Mouse (Mus musculus) limb, embryonic 15.5 days (tissue): ENCODE measurements around the gene Bbx. TPM values are rescaled to one million over a fixed set of nuclear protein-coding genes. Genes with fewer than 3 reads are reported as not detected.

ENCODE experiments used
- ATAC-seq: fragments of 200-750 bp; cut with Nextera tagmentation; 2 replicates; pipeline ENCODE4 v1.8.0; 2017; ENCODE audit warnings: low read depth, moderate TSS enrichment; ENCODE audit not compliant: insufficient number of reproducible peaks, low FRiP score, low TSS enrichment
- H3K27ac ChIP-seq: fragments of 300-500 bp; sonication (generic); 2 replicates; pipeline ENCODE4 v1.5.1; 2015; ENCODE audit warnings: moderate library complexity, mild to moderate bottlenecking, inconsistent platforms
- H3K27me3 ChIP-seq: fragments of 300-500 bp; sonication (generic); 2 replicates; pipeline ENCODE4 v1.6.1; 2015; ENCODE audit warnings: inconsistent platforms
- H3K36me3 ChIP-seq: fragments of 300-500 bp; sonication (generic); 2 replicates; pipeline ENCODE4 v1.6.1; 2015; ENCODE audit warnings: inconsistent platforms
- H3K4me1 ChIP-seq: fragments of 300-500 bp; sonication (generic); 2 replicates; pipeline ENCODE4 v1.6.1; 2015; ENCODE audit warnings: inconsistent platforms
- H3K4me2 ChIP-seq: fragments of 300-500 bp; sonication (generic); 2 replicates; pipeline ENCODE4 v1.6.1; 2015; ENCODE audit warnings: mild to moderate bottlenecking, inconsistent platforms
- H3K4me3 ChIP-seq: fragments of 300-500 bp; sonication (generic); 2 replicates; pipeline ENCODE4 v1.5.1; 2015; ENCODE audit warnings: mild to moderate bottlenecking, inconsistent platforms
- H3K9ac ChIP-seq: fragments of 300-500 bp; sonication (generic); 2 replicates; pipeline ENCODE4 v1.6.1; 2015; ENCODE audit warnings: inconsistent platforms
- H3K9me3 ChIP-seq: fragments of 300-500 bp; sonication (generic); 2 replicates; pipeline ENCODE4 v1.6.1; 2016; ENCODE audit warnings: inconsistent platforms
- WGBS: fragments of 180-500 bp; shearing (Covaris S2); methylation state at CpG from one replicate; pipeline ENCODE4 v1.1.7; 2015; 5-methylcytosine and 5-hydroxymethylcytosine counted together
- polyA plus RNA-seq: library from polyadenylated mRNA; unstranded; fragments of >200 nt; fragmentation: Nextera tagmentation; extraction: Ambion mirVana; gene quantifications from 2 replicates; pipeline ENCODE4 v1.2.1, GENCODE M21; 2015

Bbx gene
- polyA plus RNA-seq, 1 experiment from 2014 or later, result 43.0 TPM

GRCm38 (mm10) chr16:50388499-50388898 lies 43.7 kb downstream of the Bbx start:
- Histone ChIP-seq H3K27ac (no peak overlapping the region), H3K4me3 (no peak overlapping the region), H3K36me3 (no peaks in the 10 kb centered on the region), H3K4me1 (no peaks in the 10 kb centered on the region), H3K4me2 (no peak overlapping the region), H3K9me3 (no peaks in the 10 kb centered on the region), H3K27me3 (no peaks in the 10 kb centered on the region), H3K9ac (no peak overlapping the region)
- ATAC-seq, result no peak
- 74% methylated on average over 3 of the region's 3 CpGs for WGBS

DNA sequence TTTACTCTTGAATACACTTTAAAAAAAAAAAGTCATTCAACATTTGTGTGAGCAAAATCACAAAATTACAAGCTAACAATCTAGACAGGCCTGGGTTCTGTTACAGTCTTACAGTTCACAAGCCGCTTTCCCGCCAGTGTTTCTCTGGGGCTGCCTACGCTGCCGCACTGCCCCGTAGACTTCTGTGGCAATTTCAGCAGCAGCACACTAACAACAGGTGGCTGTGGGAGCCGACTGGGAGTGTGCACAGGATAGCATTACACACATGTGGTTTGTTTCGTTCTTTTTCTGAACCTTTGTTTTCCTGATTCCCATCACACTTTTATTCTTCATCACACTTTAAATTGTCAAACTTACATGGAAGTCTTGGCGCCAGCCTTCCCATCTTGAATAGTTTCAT lies 48.6 kb downstream of the Bbx start:
- WGBS, result 81% methylated on average over 8 of the region's 8 CpGs
- no peak overlapping the region for H3K27ac ChIP-seq
- no peak overlapping the region for H3K4me2 ChIP-seq
- no peaks in the 10 kb centered on the region for H3K27me3 ChIP-seq
- ATAC-seq, result no peak
- H3K9me3 ChIP-seq, result no peaks in the 10 kb centered on the region
- H3K9ac ChIP-seq, result no peak overlapping the region
- H3K4me1 ChIP-seq, result no peaks in the 10 kb centered on the region; the same call in 1 of the 2 replicates
- H3K36me3 ChIP-seq, result no peaks in the 10 kb centered on the region
- H3K4me3 ChIP-seq, result no peak overlapping the region

DNA sequence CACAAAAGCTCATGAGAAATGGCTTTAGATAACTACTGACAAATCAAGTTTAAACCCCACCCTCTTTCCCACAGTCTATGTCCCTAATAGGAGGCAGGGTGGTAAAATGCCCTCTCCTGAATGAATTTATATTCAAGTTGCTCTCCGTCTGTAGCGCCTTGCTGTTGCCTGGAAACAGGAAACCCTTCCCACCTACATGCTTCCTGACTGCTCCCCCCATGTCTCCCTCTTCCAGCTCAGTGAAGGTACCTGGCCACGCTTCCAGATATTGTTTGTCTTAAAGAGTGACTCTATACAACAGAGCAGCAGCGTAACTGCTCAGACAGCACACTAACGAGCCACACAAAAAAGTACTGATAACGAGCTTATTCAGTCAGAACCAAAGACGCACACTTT lies 50.8 kb downstream of the Bbx start:
- Histone ChIP-seq H3K36me3 (no peaks in the 10 kb centered on the region), H3K4me1 (no peaks in the 10 kb centered on the region; the same call in 1 of the 2 replicates), H3K27ac (no peak overlapping the region), H3K4me2 (peak overlapping the region; percentile 13), H3K9me3 (no peaks in the 10 kb centered on the region), H3K9ac (no peak overlapping the region), H3K27me3 (no peaks in the 10 kb centered on the region), H3K4me3 (no peak overlapping the region)
- 36% methylated on average over 7 of the region's 7 CpGs for WGBS
- no peak for ATAC-seq

- Histone ChIP-seq H3K9me3 (no peaks in the 10 kb centered on the region), H3K9ac (no peak overlapping the region), H3K4me1 (no peaks in the 10 kb centered on the region; the same call in 1 of the 2 replicates), H3K27ac (no peak overlapping the region), H3K27me3 (no peaks in the 10 kb centered on the region), H3K4me2 (peak overlapping the region; percentile 13), H3K4me3 (no peak overlapping the region), H3K36me3 (no peaks in the 10 kb centered on the region)
- 31% methylated on average over 10 of the region's 10 CpGs for WGBS
- ATAC-seq, result no peak
Observed at GRCm38 (mm10) chr16:50380682-50381350, 51.4 kb downstream of the Bbx start.

DNA sequence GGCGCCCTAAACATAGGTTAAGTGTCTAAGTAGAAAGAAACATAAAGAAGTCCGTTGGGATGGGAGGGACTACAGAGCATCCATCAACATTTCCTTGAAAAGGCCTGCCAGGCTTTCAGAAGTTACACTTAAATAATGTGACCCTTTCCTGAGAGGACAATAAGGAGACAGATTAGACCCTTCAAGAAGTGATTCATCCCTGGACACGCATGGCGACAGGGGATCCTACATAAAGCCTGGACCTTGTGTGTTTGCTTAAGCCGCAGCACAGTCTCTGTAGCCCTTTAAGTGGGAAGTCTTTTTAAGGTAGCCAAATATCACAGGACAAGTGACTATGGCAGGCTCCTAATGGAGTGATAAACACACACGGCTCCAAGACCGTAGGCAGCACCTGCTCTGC lies 52.0 kb downstream of the Bbx start:
- no peak for ATAC-seq
- no peak overlapping the region for H3K4me2 ChIP-seq

DNA sequence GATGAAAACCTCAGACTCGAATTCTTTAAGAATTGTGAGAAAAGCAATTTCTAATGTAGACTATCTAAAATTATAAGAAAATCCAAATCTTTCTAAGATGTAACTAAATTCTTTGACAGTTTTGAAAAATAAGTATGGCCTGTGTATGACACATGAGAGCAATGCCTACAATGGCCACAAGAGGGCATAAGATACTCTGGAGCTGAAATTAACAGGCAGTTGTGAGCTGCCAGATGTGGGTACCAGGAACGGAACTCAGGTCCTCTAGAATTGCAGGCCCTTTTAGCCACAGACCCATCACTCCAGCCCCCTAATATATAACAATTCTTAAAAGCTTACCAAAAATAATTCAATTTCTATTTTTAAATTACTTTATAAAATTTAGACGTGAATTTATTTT lies 57.6 kb downstream of the Bbx start:
- Histone ChIP-seq H3K4me2 (no peak overlapping the region), H3K27ac (no peak overlapping the region), H3K9ac (no peak overlapping the region), H3K36me3 (no peaks in the 10 kb centered on the region), H3K9me3 (no peaks in the 10 kb centered on the region), H3K4me1 (no peaks in the 10 kb centered on the region), H3K4me3 (no peak overlapping the region), H3K27me3 (no peaks in the 10 kb centered on the region)
- no peak for ATAC-seq
- 92% methylated on average over 3 of the region's 3 CpGs for WGBS

More for the DNA sequence above, 52.0 kb downstream of the Bbx start:
- Histone ChIP-seq H3K36me3 (no peaks in the 10 kb centered on the region), H3K9ac (no peak overlapping the region), H3K27me3 (no peaks in the 10 kb centered on the region), H3K9me3 (no peaks in the 10 kb centered on the region), H3K27ac (no peak overlapping the region), H3K4me3 (no peak overlapping the region), H3K4me1 (no peaks in the 10 kb centered on the region; the same call in 1 of the 2 replicates)
- 59% methylated on average over 7 of the region's 7 CpGs for WGBS

DNA sequence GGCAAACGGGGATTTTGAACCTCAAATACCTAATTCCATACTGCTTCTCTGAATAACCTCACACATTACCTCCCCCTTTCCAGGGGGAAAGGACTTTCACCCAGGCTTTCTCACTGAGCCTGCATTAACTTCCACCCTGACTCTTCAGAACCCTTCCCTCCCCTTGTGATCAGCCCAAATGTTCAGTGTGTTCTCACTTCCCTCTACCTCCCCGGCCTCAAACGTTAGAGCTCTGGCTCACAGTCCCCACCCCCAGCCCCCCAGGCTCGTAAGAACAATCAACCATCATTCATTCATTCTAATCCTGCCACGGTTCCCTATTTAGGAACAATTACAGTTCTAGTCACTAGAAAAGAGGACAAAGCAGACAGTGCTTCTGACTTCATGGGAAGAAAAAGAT lies 58.5 kb downstream of the Bbx start:
- H3K27me3 ChIP-seq, result no peaks in the 10 kb centered on the region
- ATAC-seq, result no peak
- 48% methylated on average over 5 of the region's 5 CpGs for WGBS
- H3K9ac ChIP-seq, result no peak overlapping the region
- no peaks in the 10 kb centered on the region for H3K36me3 ChIP-seq
- no peaks in the 10 kb centered on the region for H3K4me1 ChIP-seq
- H3K4me3 ChIP-seq, result no peak overlapping the region
- H3K4me2 ChIP-seq, result no peak overlapping the region
- H3K9me3 ChIP-seq, result no peaks in the 10 kb centered on the region
- H3K27ac ChIP-seq, result no peak overlapping the region

DNA sequence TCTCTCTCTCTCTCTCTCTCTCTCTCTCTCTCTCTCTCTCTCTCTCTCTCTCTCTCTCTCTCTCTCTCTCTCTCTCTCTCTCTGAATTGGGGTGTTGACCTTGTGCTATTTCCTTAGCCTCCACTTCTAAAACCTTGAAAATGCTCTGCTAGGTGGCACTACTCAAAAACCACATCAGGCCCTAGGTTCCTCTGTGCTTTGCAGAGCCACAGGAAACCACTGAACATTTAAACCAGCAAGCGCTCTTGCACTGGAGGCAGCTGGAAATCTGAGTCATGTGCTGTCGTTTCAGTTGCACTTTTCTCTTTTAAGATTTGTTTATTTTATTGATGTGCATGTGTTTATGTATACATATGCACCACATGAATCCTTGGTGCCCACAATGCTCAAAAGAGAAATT lies 59.6 kb downstream of the Bbx start:
- no peak overlapping the region for H3K4me3 ChIP-seq
- no peaks in the 10 kb centered on the region for H3K36me3 ChIP-seq
- no peak overlapping the region for H3K4me2 ChIP-seq
- no peak overlapping the region for H3K9ac ChIP-seq
- no peaks in the 10 kb centered on the region for H3K27me3 ChIP-seq
- no peak overlapping the region for H3K27ac ChIP-seq
- 53% methylated on average over 2 of the region's 2 CpGs for WGBS
- no peak for ATAC-seq
- H3K9me3 ChIP-seq, result no peaks in the 10 kb centered on the region
- H3K4me1 ChIP-seq, result no peaks in the 10 kb centered on the region

- Histone ChIP-seq H3K4me1 (no peaks in the 10 kb centered on the region), H3K4me2 (no peak overlapping the region), H3K36me3 (no peaks in the 10 kb centered on the region), H3K4me3 (no peak overlapping the region), H3K9me3 (no peaks in the 10 kb centered on the region), H3K27ac (no peak overlapping the region), H3K9ac (no peak overlapping the region), H3K27me3 (no peaks in the 10 kb centered on the region)
- 48% methylated on average over 3 of the region's 3 CpGs for WGBS
- ATAC-seq, result no peak
Observed at GRCm38 (mm10) chr16:50371460-50371859, 60.7 kb downstream of the Bbx start.

- H3K9ac ChIP-seq, result no peak overlapping the region
- no peaks in the 10 kb centered on the region for H3K27me3 ChIP-seq
- 82% methylated on average over 2 of the region's 2 CpGs for WGBS
- no peaks in the 10 kb centered on the region for H3K9me3 ChIP-seq
- H3K4me3 ChIP-seq, result no peak overlapping the region
- no peak overlapping the region for H3K4me2 ChIP-seq
- ATAC-seq, result no peak
- no peaks in the 10 kb centered on the region for H3K4me1 ChIP-seq
- no peak overlapping the region for H3K27ac ChIP-seq
- no peaks in the 10 kb centered on the region for H3K36me3 ChIP-seq
Observed at GRCm38 (mm10) chr16:50370423-50370822, 61.8 kb downstream of the Bbx start.

- 53% methylated on average over 5 of the region's 5 CpGs for WGBS
- Histone ChIP-seq H3K4me2 (no peak overlapping the region), H3K9ac (no peak overlapping the region), H3K4me3 (no peak overlapping the region), H3K4me1 (peaks cover 12% of the 10 kb centered on the region; the same call in 1 of the 2 replicates), H3K27ac (no peak overlapping the region), H3K9me3 (no peaks in the 10 kb centered on the region), H3K36me3 (no peaks in the 10 kb centered on the region), H3K27me3 (no peaks in the 10 kb centered on the region)
- no peak for ATAC-seq
Observed at GRCm38 (mm10) chr16:50366556-50366955, 65.6 kb downstream of the Bbx start.

- Histone ChIP-seq H3K4me1 (peaks cover 12% of the 10 kb centered on the region; the same call in 1 of the 2 replicates), H3K4me3 (peak overlapping the region; percentile 48), H3K9me3 (no peaks in the 10 kb centered on the region), H3K27ac (peak overlapping the region; percentile 90), H3K36me3 (no peaks in the 10 kb centered on the region), H3K9ac (peak overlapping the region; percentile 12; the same call in 1 of the 2 replicates), H3K27me3 (no peaks in the 10 kb centered on the region), H3K4me2 (peak overlapping the region; percentile 43)
- peak; percentile 87 for ATAC-seq
- WGBS, result 8% methylated on average over 11 of the region's 11 CpGs
Observed at GRCm38 (mm10) chr16:50364189-50365059, 67.8 kb downstream of the Bbx start.
